Mouse (Mus musculus) heart, adult 8-10 months (tissue): ENCODE measurements around the gene Gm26938. TPM values are rescaled to one million over a fixed set of nuclear protein-coding genes. Genes with fewer than 3 reads are reported as not detected.

ENCODE experiments used
- DNase-seq: peaks from one replicate; pipeline ENCODE4 v3.0.0; 2022; ENCODE audit warnings: low spot score
- total RNA-seq, 4 experiments: library from RNA; stranded (reverse); gene quantifications; 2 replicates each; pipeline ENCODE4 v1.2.4; 2022

Gm26938 gene
- total RNA-seq, 4 experiments from 2014 or later: not detected

DNA sequence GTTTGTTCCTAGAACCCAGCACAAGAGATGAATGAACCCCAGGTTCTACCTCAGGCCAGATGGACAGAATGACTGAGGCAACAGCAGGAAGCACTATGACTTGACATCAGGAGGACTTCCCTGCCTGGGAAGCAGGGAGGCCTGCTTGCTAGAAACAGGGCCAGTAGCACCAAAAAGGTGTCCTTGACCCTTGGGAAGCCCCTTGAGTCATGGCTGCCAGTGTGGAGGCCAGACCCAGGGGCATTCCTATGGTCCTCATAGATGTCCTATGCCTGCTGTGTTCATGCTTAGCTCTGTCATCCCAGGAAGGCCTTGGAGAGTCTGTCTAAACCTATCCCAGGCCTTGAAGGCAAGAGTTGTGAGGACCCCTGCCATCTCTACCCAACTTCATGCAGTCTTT is 9.8 kb downstream of the Gm26938 start:
- no peak for DNase-seq

DNA sequence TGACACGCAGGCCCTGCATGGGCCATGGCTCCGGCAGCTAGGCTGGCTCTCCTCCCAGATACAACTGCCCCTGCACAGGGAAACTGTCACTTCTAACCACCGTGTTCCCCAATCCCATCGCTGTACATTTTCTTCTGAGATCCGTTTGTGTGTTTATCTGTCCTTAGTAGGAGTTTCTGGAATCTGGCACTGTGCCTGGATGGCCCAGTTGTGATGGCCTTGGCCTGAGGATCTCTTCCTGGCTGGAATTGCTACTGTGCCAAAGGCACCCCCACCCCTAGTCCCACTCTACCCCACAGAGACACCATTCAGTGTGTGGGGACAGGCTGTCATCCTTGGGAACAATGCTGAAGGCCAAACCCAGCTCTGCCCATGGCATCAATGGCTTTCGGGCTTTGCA is 10.2 kb downstream of the Gm26938 start:
- no peak for DNase-seq

DNA sequence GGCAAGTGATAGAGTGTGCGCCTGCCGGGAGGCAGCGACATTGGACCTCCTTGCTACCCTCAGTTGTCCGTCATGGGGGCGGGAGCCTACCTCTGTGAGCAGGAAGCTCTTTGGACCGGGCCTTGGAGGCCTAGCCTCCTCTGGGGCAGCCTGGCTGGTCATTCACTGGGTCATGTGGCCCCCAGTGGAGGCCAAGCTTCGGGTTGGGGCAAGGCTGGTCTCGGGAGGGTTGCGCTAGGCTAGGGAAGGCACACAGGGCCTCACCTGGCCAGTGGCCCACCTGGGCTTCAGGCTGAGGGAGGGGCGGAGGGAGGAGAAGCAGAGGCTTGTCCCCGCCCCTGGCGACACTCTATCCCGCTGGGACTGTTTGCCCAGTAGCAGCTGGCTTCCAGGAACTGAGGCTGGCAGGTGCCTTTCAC is 12.2 kb downstream of the Gm26938 start:
- DNase-seq: no peak

DNA sequence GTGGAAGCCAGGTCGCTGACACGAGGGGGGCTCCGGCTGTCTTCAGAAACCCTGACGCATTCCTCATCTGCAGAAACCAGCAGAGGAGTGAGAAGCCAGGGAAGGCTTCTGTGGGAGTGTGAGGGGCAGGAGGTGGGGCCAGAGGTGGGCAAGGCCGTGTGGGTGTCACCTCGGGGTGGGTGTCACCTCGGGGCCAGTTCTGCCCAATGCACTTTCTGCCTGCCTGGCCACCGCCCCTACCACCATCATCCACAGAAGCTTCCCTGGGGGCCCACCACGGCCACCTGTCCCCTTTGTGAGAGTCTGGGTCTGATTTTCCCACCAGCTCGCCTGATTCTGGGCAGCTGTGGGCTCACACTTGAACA is 13.1 kb downstream of the Gm26938 start:
- DNase-seq: no peak

DNA sequence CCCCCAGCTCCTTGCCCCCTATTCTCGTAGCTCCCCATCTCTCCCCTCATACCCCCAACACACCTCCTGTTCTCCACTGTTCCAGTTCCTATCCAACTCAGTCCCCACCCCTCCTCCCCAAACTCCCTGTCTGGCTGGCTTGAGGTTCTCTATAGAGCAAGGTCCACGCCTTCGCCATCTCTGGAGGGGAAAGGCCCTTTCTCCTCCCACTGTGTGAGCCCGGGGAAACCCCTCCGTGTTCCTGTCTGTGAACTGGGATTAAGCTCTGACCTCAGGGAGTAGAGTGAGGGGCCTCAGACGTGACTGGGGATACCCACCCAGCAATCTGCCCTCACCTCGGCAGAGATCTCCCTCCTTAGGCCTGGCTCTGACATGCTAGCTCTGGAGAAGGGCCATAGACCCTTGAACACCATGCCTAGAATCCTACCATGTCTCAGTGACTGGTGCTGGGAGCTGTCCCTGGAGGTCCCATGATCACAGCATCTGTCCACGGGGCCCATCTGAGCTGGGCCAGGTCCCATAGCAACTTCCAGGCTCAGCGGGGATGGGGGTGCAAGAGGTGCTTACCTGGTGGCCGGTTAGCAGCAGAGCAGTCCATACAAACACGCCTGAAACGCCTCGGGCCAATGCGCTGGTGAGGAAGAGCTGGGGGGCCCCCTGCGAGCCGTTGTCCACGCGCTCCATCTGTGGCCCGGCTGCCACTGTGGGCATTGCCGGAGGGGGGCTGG is 13.6 kb downstream of the Gm26938 start:
- no peak for DNase-seq

DNA sequence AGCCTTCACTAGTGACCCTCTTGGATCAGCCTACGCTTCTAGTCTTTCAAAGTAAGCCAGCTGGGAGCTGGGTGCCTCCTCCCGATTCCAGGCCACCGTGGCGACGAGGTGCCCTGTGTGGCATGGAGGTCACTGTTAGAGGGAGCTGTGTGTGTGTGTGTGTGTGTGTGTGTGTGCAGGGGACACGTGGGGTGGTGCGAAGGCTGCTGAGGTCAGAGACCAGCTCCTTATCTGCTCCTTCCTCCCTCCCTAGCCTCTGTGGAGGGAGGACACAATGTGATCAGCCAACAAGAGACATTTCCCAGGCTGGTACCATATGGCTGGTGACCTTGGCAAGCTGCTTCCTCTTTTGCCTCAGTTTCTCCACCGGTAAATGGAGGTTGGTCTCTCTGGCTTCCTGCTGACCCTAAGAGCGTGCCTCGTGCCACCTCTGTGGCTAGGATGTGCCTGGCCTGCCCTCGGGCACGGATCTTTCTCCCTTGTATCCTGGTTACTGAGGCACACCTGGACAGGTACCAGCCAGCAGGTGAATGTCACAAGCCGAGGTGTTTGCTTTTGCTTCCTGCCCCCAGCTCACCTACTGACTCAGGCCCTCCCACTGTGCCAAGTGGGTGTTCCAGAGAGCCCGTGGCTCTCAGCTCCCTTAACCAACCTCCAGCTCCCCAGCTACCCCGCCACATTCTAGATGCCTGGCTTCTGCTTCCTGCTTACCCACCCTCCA is 14.4 kb downstream of the Gm26938 start:
- DNase-seq: no peak

DNA sequence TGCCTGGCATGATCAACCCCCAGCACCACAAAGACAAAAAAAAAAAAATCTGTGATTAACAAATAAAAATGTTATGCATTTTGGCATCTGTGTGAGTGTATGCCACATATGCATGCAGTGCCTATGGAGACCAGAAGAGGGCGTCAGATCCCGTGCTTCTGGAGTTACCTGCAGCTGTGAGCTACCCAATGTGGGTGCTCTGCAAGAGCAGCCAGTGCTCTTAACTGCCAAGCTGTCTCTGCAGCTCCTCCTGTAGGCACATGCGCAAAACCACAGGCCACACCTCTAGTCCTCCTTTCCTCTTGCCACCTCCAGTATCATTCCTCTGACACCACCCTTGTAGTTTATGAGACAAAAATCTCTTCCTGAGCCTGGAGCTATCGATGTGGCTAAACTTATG is 16.8 kb downstream of the Gm26938 start:
- DNase-seq: no peak

DNA sequence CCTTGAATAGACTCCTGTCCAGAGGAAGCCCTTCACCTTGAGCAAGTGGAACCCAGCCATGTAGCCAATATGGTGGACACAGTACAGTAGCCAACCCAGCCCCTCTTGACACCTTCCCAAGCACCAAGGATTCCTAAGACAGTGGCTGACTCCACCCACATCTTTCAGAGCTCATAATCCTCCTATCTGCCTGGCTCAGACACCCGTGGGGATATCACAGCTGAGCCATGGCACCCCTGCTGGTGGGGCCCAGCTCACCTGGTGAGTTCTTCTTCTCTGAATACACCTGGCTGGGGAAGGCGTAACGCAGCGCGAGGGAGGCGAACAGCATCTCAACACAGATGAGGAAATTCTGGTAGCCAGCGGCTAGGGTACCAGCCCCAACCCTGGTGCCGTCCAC is 20.3 kb downstream of the Gm26938 start:
- DNase-seq: no peak

DNA sequence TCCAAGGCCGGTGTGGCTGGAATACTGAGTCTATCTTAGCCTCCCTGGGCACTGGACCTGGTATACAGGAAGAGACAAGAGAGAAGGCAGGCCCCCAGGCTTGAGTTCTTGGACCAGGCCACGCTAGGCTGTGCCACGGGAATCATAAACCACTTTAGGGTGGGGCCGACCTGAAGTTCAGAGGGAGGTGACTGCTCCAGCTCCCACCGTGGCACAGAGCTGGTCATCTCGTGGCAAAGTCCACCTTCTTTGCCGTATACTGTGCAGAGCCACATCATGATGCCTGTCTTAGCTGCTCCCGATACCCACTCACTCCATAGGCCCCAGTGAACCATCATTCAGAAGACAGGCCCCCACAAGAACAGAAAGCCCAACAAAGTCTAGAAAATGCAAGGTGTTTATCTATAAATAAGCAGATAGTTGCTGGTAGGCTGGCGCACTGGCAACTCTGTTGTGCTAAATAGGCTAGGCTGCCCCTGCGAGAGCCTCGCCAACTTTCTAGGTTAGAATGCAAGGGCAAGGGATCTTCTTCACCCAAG is 21.6 kb downstream of the Gm26938 start:
- DNase-seq: no peak

DNA sequence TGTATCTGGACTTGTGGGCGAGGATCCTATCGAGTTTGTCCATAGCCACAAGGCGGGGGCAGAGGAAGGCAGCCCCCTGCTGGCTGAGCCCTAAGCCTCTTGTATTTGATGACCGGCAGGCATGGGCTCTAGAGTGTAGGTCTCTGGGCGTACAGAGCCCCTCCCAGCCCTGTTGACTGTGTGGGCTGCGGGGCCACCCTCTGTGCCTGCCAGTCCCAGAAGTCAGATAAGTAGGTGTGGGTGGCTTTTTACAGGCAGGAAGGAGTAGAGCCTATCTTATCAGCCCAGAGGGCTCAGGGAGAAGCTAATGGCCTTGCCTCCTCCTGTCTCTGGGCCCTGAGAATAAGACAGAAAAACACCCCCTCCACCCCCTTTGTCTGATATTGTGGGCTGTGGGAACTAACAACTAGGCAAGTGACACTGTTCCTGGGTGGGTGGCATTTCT is 22.1 kb downstream of the Gm26938 start:
- DNase-seq: no peak

DNA sequence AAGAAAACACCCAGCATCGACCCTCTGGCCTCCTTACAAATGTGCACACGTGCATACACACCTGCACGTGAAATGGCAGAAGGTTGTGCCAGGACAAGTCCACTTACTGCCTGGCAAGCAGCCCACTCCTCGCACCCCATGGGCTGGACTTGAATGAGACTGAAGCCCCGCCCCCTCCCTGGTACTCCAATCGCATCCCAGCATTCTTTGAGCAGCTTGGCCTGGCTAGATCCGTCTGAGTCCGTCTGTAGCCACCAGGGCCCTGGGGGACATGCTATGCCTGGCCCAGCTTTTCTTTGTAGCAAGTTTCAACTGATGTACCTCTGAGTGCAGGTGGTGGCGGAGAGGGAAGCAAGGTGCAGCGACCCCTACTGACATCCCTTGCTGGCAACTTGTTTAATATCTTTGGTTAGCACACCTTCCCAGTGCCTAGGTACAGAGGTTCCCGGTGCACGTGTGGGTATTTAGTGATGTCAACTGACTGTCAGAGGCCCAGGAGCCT is 22.6 kb downstream of the Gm26938 start:
- DNase-seq: no peak

DNA sequence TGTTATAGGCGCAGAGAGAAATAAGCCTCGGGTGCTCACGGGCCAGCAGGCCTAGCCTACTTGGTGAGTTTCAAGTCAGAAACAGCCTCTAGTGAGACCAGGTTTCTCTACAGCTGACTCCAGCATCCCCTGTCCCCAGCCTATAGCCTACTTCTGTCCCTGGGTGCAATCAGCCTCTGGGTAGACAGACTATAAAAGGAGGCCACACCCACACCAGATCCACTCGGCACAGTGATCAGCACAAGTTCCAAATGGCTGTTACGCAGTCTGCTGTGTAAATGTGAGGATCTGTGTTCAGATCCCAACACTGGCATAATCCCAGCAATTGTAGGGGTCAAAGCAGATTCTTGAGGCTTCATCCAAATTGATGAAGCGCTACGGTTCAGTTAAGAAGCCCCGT is 23.0 kb downstream of the Gm26938 start:
- no peak for DNase-seq

DNA sequence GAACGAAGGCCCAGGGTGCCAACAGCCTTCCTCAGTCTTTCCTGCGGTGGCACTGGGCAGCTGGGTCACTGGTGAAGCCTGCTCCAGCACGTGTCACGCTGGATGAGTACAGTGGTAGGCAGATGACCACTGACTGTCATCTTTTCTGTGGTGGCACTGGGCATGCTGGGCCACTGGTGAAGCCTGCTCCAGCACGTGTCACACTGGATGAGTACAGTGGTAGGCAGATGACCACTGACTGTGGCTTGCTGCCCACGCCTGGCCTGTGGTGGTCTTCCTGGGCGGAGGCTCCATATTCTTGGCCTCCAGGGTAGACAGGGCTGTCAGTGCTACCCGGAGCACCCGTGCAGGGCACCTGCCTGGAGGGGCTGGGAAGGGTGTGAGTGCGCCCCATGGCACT is 24.3 kb downstream of the Gm26938 start:
- no peak for DNase-seq

DNA sequence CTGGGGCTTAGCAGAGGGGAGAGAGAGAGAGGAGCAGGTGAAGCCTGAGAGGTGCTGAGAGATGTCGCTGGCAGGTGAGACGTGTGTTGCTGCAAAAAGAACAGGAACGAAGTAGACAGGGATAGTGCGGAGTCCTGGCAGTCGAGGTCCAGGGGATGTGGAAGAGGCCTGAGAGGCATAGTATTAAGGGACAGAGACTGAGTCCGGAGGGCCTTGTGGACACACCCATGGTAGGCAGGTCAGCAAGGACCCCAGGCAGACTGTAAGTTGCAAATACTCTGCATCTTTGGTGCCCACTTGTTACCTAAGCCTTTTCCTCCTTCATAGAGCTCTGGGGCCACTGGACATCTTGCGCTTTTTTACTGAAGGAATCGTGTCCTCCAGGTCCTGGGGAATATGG is 25.0 kb downstream of the Gm26938 start:
- no peak for DNase-seq

DNA sequence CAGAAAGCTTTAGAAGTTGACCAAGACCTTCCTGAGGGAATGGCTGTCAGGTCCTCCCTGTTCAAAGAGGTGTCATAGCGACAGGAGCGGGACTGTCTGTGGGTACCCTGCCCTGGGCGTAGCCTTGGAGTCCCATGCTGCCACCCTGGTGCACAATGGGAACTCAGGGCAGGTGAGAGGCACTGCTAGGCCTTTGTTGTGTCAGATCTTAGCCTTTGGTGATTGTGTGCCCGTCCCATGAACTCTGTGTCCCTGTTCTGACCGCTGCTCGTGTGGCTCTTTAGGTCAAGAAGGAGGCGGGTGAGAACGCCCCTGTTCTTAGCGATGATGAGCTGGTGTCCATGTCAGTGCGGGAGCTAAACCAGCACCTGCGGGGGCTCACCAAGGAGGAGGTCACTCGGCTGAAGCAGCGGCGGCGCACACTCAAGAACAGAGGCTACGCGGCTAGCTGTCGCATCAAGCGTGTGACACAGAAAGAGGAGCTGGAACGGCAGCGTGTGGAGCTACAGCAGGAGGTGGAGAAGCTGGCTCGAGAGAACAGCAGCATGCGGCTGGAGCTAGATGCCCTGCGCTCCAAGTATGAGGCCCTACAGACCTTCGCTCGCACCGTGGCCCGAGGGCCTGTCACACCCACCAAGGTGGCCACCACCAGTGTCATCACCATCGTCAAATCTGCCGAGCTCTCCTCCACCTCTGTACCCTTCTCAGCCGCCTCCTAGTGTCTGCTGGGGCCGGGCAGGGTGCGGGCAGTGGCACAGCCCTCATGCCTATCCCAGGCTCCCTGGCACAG is 26.2 kb downstream of the Gm26938 start:
- no peak for DNase-seq

DNA sequence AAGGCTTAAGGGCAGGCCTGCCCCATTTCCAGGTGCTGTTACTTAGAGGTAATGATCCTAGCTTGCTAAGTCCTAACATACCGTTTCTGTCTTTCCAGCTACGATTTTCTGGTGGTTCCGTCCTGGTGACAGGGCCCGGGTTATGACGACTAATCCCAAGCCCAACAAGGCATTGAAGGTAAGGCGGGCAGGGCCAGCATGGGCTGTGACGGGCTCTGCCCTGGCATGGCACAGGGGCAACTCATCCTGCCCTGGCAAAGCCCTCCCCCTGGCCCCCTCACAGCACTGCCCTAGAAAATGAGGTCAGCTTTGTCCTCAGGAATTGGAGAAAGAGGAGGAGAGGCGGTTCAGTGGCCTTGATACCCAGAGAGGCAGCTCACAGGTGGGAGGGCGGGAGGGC is 27.2 kb downstream of the Gm26938 start:
- DNase-seq: no peak

DNA sequence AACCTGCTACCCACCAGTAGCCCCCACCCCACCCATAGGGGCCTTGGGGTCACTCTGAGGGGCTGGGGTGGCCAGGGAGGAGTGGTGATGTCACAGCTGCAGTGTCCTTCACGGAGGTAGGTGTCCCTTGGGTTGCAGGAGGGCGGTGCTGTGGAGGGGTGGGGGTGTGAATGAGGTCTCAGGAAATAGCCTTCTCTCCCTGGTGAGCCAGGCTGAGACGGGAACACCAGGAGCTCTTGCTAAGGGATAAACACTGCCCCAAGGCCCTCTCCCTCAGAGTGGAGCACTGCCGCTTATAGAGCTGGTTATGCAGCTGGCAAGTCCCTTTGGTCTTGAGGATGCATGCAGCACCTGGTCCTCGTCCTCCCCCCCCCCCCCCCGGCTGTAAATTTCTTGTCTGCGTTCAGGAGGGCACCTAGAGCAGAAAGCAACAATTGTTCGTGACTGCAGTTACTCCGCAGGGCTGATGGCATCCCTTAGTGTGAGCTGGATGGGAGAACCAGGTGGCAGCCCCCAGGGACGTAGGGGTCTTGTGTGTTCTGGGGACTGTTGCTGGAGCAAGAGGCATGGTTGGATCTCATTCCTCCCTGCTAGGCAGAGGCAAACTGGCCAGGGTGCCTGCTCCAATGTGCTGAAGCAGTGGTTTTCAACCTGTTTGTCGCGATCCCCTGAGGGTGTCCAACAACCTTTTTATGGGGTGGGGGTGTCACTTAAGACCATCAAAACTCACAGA is 27.9 kb downstream of the Gm26938 start:
- DNase-seq: no peak

DNA sequence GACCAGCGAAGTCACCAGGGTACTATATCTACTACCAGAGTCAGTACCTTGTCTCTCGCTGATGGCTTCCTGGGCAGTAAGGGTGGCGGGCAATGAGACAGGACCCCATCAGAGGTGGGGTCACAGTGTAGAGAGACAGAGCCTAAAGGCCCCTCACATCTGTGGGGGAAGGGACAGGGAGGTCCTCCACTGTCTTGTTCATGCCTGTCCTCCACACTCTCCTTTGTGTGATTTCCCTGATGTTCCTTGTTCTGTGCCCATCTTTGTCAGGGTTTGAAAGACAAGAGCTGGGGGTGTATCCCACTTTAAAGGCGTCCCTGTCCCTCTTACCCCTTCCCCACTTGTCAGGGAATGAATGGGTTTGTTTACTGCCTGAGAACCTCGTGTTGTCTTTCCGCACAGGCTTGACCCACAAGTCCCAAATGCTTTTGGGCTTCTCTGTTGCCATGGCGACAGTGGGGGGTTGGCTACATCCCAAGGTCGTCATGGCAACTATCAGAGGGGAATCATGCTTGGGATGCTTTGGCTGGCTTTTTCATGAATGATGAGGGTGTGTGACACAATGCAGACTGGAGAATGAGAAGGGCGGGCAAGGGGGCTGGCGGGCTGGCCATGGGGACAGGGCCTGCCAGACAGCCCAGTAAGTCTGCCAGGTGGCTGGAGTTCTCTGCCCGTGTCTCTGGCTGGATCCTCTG is 28.6 kb downstream of the Gm26938 start:
- DNase-seq: peak; percentile 93

DNA sequence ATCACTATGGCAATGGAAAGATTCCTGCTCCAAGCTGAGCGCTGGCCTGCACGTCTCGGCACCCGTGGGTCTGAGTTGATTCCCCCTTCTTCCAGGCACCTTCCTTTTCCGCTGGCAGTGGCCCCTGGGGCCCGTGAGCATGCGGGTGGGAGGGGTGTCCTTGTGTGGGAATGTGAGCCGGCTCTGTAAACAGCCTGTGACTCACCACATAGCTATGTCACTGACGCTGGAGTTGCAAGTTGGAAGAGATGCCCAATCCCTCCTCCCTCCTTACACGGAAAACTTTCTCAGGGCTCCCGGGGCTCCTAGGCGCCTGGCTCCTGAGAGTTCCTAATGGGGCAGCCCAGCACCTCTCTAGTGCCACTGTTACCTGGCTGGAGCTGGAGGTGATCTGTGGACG is 29.3 kb downstream of the Gm26938 start:
- DNase-seq: peak; percentile 96

DNA sequence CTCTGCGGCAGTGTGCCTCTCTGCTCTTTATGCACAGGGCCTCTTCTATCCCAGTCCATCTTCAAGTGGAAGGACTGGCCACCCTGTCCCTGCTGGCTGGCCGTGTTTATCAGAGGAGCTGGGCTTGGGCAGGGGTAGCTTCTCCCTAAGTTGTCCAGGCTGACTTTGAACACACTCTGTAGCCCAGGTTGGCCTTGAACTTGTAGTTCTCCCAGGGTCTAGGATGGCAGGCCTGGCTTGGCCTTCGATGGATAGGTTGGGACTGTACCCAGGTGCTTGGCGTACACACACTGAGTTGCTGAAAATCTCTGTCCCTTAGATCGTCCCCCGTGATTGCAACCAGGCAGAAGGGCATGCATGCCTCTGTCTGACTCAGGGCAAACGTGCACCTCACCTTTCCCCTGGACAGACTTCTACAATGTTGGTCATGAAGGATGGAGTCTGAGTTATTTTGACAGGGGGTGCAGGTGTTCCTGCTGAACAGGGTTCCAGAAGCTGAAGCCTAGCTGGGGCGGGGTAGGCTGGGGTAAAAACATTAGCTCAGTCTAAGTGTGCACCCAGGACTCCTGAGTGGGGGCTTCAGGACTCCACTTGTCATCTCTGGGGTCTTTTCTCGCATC is 30.1 kb downstream of the Gm26938 start:
- no peak for DNase-seq
